Mouse (Mus musculus) heart, postnatal 0 days (tissue): Measurements from ENCODE around the gene Atp6v1f. TPM values are rescaled to one million over a fixed set of nuclear protein-coding genes. Genes with fewer than 3 reads are reported as not detected.

Experiments used
- ATAC-seq: fragments of 200-750 bp; cut with Nextera tagmentation; 2 replicates; pipeline ENCODE4 v1.8.0; 2017; ENCODE audit warnings: low read depth, moderate number of reproducible peaks, moderate library complexity; ENCODE audit not compliant: insufficient read depth
- DNase-seq: peaks from one replicate; pipeline ENCODE4 v3.0.0-alpha.2; 2016; ENCODE audit warnings: low spot score
- H3K27ac ChIP-seq: fragments of 300-500 bp; sonication (generic); 2 replicates; pipeline ENCODE4 v1.5.1; 2014; ENCODE audit warnings: low read depth, mild to moderate bottlenecking
- H3K27me3 ChIP-seq: fragments of 300-500 bp; sonication (generic); 2 replicates; pipeline ENCODE4 v1.6.1; 2014; ENCODE audit warnings: low read length, mixed read lengths; ENCODE audit not compliant: control insufficient read depth, insufficient read depth
- H3K36me3 ChIP-seq: fragments of 300-500 bp; sonication (generic); replicated peaks from 2 replicates; pipeline ENCODE4 v1.6.1; 2014; ENCODE audit warnings: low read length, mixed read lengths; ENCODE audit not compliant: control insufficient read depth, insufficient read depth
- H3K4me1 ChIP-seq: fragments of 300-500 bp; sonication (generic); 2 replicates; pipeline ENCODE4 v1.6.1; 2014; ENCODE audit warnings: antibody characterized with exemption; ENCODE audit not compliant: control insufficient read depth, insufficient read depth
- H3K4me2 ChIP-seq: fragments of 300-500 bp; sonication (generic); 2 replicates; pipeline ENCODE4 v1.6.1; 2014; ENCODE audit warnings: low read depth, mild to moderate bottlenecking, low read length, moderate library complexity
- H3K4me3 ChIP-seq: fragments of 300-500 bp; sonication (generic); 2 replicates; pipeline ENCODE4 v1.5.1; 2014; ENCODE audit warnings: low read depth, low read length
- H3K9ac ChIP-seq: fragments of 300-500 bp; sonication (generic); replicated peaks from 2 replicates; pipeline ENCODE4 v1.6.1; 2014; ENCODE audit warnings: low read depth, low read length, mixed read lengths
- H3K9me3 ChIP-seq: fragments of 300-500 bp; sonication (generic); replicated peaks from 2 replicates; pipeline ENCODE4 v1.6.1; 2016; ENCODE audit warnings: low read length; ENCODE audit not compliant: control insufficient read depth
- CTCF ChIP-seq: IDR thresholded peaks from 2 replicates; pipeline ENCODE4 v1.5.1; 2016; ENCODE audit warnings: antibody characterized with exemption, control low read depth, low read depth
- EP300 ChIP-seq: IDR thresholded peaks from 2 replicates; pipeline ENCODE4 v1.6.1; 2016; ENCODE audit warnings: antibody characterized with exemption, low read depth
- WGBS: fragments of 180-500 bp; shearing (Covaris S2); extraction: QIAGEN DNeasy Blood & Tissue Kit; methylation state at CpG from one replicate; pipeline ENCODE4 v1.1.7; 2014; 5-methylcytosine and 5-hydroxymethylcytosine counted together
- polyA plus RNA-seq: library from polyadenylated mRNA; unstranded; fragments of >200 nt; fragmentation: Nextera tagmentation; extraction: Ambion mirVana; gene quantifications from 2 replicates; pipeline ENCODE4 v1.2.1, GENCODE M21; 2015
- total RNA-seq: library from RNA; depleted of rRNA; stranded (reverse); fragments of >200 nt; gene quantifications from 2 replicates; pipeline ENCODE4 v1.2.3, GENCODE M21; 2014; ENCODE audit warnings: low replicate concordance; rRNA removed

Atp6v1f gene
- total and polyA plus RNA-seq, 2 experiments from 2014 or later = 228 to 247 TPM

- no peak within 1 kb of the TSS for H3K27ac ChIP-seq
- peak within 1 kb of the TSS; percentile 55 for H3K4me3 ChIP-seq
- H3K27me3 ChIP-seq = peaks cover 17% of the 10 kb centered on the region
- H3K36me3 ChIP-seq = no peaks in the 10 kb centered on the region
- WGBS = 3% methylated on average over 37 of the region's 47 CpGs
- peak within 1 kb of the TSS; percentile 80 for H3K4me2 ChIP-seq
- DNase-seq (no peak), ATAC-seq (peak; percentile 42)
- peak within 1 kb of the TSS; percentile 58 for H3K9ac ChIP-seq
- no peaks in the 10 kb centered on the region for H3K9me3 ChIP-seq
- peaks cover 18% of the 10 kb centered on the region; the same call in 1 of the 2 replicates for H3K4me1 ChIP-seq
- TF ChIP-seq CTCF (no peak), EP300 (no peak)
These were observed 40.2 kb downstream of the Atp6v1f start, which contains the start of gene Kcp for GRCm38 (mm10) chr6:29507447-29508309. Gene Kcp (minus strand): TSS chr6:29507952.

DNA sequence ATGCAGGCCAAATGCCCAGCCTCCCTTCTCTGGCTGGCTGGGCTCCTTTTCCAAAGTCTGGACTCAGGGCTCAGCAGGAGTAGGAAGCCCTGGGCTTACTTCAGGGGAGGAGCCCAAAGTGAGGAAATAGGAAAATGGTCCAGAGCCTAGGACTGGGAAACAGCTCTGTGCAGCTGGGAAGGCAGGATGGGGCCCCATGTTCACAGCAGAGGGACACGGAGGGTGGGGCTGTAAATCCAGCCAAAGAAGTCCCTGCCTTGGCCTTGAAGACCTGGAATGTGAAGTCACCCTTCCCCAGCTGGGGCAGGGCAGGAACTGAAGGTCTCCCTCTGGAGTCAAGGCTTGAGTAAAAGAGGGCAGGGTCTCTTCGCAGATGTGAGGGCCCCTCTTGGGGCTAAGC is 41.6 kb downstream of the Atp6v1f start:
- ATAC-seq = peak; percentile 40
- 51% methylated on average over 2 of the region's 2 CpGs for WGBS
- no peak overlapping the region for H3K9ac ChIP-seq

GRCm38 (mm10) chr6:29513284-29513683 is 45.8 kb downstream of the Atp6v1f start:
- peaks cover 15% of the 10 kb centered on the region for H3K4me1 ChIP-seq
- 3% methylated on average over 11 of the region's 11 CpGs for WGBS
- no peak for TF ChIP-seq EP300
- no peak for TF ChIP-seq CTCF
- H3K4me3 ChIP-seq = peak overlapping the region; percentile 20
- no peak overlapping the region; the same call in 1 of the 2 replicates for H3K9ac ChIP-seq
- ATAC-seq = peak; percentile 59
- H3K36me3 ChIP-seq = no peaks in the 10 kb centered on the region
- peak overlapping the region; percentile 38 for H3K4me2 ChIP-seq
- no peaks in the 10 kb centered on the region for H3K9me3 ChIP-seq
- DNase-seq = peak; percentile 72
- H3K27me3 ChIP-seq = peaks cover 4% of the 10 kb centered on the region; the same call in 1 of the 2 replicates
- peak overlapping the region; percentile 35; the same call in 1 of the 2 replicates for H3K27ac ChIP-seq

More for the DNA sequence above, 41.6 kb downstream of the Atp6v1f start:
- Histone ChIP-seq H3K4me1 (peaks cover 27% of the 10 kb centered on the region), H3K27me3 (peaks cover 17% of the 10 kb centered on the region; the same call in 1 of the 2 replicates), H3K9me3 (no peaks in the 10 kb centered on the region), H3K27ac (no peak overlapping the region), H3K36me3 (no peaks in the 10 kb centered on the region), H3K4me2 (no peak overlapping the region), H3K4me3 (no peak overlapping the region)
- DNase-seq = no peak
- TF ChIP-seq EP300 = no peak
- no peak for TF ChIP-seq CTCF

DNA sequence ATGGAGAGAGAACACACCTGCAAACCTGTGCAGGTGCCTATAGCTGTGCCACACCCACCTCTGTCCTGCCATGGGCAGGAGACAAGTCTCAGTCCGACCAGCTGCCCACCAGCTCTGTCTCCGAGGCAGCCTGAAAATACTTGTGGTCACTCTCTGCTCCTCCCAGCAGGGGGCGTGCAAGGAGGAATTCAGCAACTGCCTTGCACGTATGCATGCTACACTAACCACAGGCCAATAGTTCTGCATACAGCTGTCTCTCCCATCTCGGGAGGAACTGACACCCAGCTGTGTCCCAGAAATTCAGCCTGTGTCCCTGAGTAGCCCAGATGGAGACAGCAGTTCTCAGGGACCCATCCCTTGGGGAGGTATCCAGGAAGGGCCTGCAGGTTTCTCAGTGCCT is 49.6 kb downstream of the Atp6v1f start:
- no peaks in the 10 kb centered on the region for H3K9me3 ChIP-seq
- H3K9ac ChIP-seq = no peak overlapping the region
- peak; percentile 57 for DNase-seq
- H3K27ac ChIP-seq = no peak overlapping the region
- no peak overlapping the region for H3K4me3 ChIP-seq
- peaks cover 9% of the 10 kb centered on the region for H3K4me1 ChIP-seq
- 6% methylated on average over 5 of the region's 5 CpGs for WGBS
- peaks cover 4% of the 10 kb centered on the region; the same call in 1 of the 2 replicates for H3K27me3 ChIP-seq
- ATAC-seq = peak; percentile 43
- TF ChIP-seq CTCF = peak; percentile 80
- TF ChIP-seq EP300 = no peak
- no peaks in the 10 kb centered on the region for H3K36me3 ChIP-seq
- no peak overlapping the region for H3K4me2 ChIP-seq

Other genes starting within 250 kb of the Atp6v1f start
- 42.1 and 46.5 TPM in 2 replicates for gene Hilpda, start 195.2 kb upstream of the Atp6v1f start, total RNA-seq
- 23.8 and 27.8 TPM in 2 replicates for gene Hilpda, start 195.2 kb upstream of the Atp6v1f start, polyA plus RNA-seq
- gene Fam71f2, start 188.1 kb upstream of the Atp6v1f start, total RNA-seq = not detected in 2 replicates
- 0.12 and 0.18 TPM in 2 replicates for gene Fam71f2, start 188.1 kb upstream of the Atp6v1f start, polyA plus RNA-seq
- gene Fam71f1, start 148.6 kb upstream of the Atp6v1f start, total RNA-seq = not detected in 2 replicates
- 0.07 TPM in 1 of 2 replicates, not detected in the other for gene Fam71f1, start 148.6 kb upstream of the Atp6v1f start, polyA plus RNA-seq
- gene Calu, start 119.6 kb upstream of the Atp6v1f start, total RNA-seq = 296 and 341 TPM in 2 replicates
- gene Calu, start 119.6 kb upstream of the Atp6v1f start, polyA plus RNA-seq = 278 and 287 TPM in 2 replicates
- gene Opn1sw, start 79.2 kb upstream of the Atp6v1f start, total RNA-seq = 15.1 TPM in 1 of 2 replicates, not detected in the other
- gene Opn1sw, start 79.2 kb upstream of the Atp6v1f start, polyA plus RNA-seq = 0.12 and 0.40 TPM in 2 replicates
- 14.9 and 15.7 TPM in 2 replicates for gene Ccdc136, start 71.4 kb upstream of the Atp6v1f start, total RNA-seq
- gene Ccdc136, start 71.4 kb upstream of the Atp6v1f start, polyA plus RNA-seq = 10.6 and 14.3 TPM in 2 replicates
- gene Flnc, start 34.5 kb upstream of the Atp6v1f start, total RNA-seq = 241 and 301 TPM in 2 replicates
- 18.5 and 24.3 TPM in 2 replicates for gene Flnc, start 34.5 kb upstream of the Atp6v1f start, polyA plus RNA-seq
- gene Atp6v1fnb, start 3.7 kb downstream of the Atp6v1f start, total RNA-seq = not detected in 2 replicates
- not detected in 2 replicates for gene Atp6v1fnb, start 3.7 kb downstream of the Atp6v1f start, polyA plus RNA-seq
- gene Kcp, start 40.2 kb downstream of the Atp6v1f start, total RNA-seq = 6.2 and 17.9 TPM in 2 replicates
- 4.2 and 4.7 TPM in 2 replicates for gene Kcp, start 40.2 kb downstream of the Atp6v1f start, polyA plus RNA-seq
- gene Irf5, start 58.9 kb downstream of the Atp6v1f start, total RNA-seq = 3.5 and 3.6 TPM in 2 replicates
- gene Irf5, start 58.9 kb downstream of the Atp6v1f start, polyA plus RNA-seq = 2.3 and 2.7 TPM in 2 replicates
- 55.1 and 55.5 TPM in 2 replicates for gene Tnpo3, start 142.2 kb downstream of the Atp6v1f start, total RNA-seq
- 35.7 and 37.3 TPM in 2 replicates for gene Tnpo3, start 142.2 kb downstream of the Atp6v1f start, polyA plus RNA-seq
- 1.1 and 1.8 TPM in 2 replicates for gene Tspan33, start 226.5 kb downstream of the Atp6v1f start, total RNA-seq
- gene Tspan33, start 226.5 kb downstream of the Atp6v1f start, polyA plus RNA-seq = 1.3 and 1.6 TPM in 2 replicates